Mouse (Mus musculus): ENCODE results near the gene Olfr159. TPM values are rescaled to one million over a fixed set of nuclear protein-coding genes. Genes with fewer than 3 reads are reported as not detected.

Gene Olfr159
- polyA plus RNA-seq (2012; rRNA removed): not detected in 2 replicates

DNA sequence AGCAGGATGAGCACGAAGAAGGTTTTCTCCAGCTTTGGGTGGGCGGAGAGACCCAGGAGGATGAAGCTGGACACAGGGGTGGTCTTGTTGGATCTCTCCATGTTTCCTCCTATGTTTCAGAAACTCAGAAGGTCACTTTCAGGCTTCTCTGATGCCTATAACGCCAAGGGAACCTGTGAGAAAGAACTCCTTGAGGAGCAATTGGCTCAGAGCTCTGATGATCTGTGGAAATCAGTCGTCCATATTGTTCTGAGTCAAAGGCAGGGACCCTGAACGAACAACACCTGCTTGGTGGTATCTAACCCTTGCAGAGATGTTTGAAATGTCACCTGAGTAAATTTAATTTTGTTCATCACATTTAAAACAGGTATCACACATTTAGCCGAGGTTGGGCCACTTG, at the start of gene Olfr159:
Olfr159 (minus strand) TSS at position 101 of the 400 bp plus-strand sequence.

DNA sequence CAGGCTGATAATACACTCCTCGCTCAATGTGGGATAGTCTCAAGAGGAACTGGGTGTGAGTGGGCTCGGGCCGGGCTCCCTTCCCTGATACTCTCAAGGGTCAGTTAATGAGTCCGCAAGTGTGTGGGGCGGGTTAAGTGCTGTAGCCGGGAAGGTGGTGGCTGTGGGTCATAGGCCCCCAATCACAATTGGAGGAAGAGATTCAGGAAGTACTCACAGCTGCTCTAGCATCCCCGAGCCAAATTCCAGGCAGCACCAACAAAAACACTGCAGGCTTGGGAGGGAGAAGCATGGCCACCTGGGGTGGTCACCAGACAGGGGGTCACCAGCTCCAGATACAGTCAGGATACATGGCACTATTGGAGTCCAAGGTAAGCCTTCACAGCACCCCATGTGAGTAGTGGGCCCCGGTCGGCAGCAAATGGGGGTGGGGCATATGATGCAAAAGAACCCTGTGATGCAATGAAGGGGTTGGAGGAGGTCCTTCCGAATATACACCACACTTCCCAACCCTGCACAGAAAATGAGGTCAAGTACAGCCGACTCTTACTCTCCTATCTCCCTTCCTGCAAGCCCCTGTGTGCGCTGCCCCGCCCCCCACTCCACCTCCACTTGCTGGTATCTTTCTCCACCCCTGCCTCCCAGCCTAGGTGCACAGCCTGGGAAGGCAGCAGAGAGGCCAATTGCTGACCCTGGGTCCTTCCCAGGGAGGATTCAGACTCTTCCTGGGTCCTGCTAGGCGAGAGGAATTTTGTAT, 40.8 kb downstream of the Olfr159 start, which contains the start of gene Spaar:
Spaar (plus strand) TSS at position 241 of the 757 bp plus-strand sequence.

DNA sequence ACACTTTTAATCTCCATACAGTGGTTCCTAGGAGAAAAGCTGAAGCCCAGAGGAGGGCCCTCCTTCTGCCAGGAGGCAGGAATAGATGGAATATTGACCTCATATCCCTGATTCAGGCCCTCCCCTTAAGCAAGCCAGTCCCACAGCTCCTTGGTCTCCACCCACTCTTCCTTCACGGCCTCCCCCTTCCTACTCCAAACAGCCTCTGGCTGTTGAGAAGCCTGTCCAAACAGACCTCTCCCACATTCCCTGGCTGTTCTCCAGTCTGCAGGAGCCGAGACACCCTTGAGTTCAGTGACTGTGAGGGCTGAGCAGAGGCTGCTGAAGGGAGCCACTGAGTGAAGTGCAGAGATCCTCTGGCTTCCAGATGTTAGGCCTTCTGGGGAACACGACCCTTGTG, 43.8 kb downstream of the Olfr159 start, which contains the start of gene Hrct1:
Hrct1 (plus strand) TSS at position 194 of the 400 bp plus-strand sequence.

Other genes with a start within 250 kb of the Olfr159 start
- gene Tpm2, start 247.2 kb downstream of the Olfr159 start, polyA plus RNA-seq (2012; rRNA removed): 105 and 120 TPM in 2 replicates
- gene Creb3, start 208.7 kb downstream of the Olfr159 start, polyA plus RNA-seq (2012; rRNA removed): 125 and 150 TPM in 2 replicates
- gene Tln1, start 208.3 kb downstream of the Olfr159 start, polyA plus RNA-seq (2012; rRNA removed): 193 and 213 TPM in 2 replicates
- gene Rgp1, start 192.3 kb downstream of the Olfr159 start, polyA plus RNA-seq (2012; rRNA removed): 70.8 and 74.5 TPM in 2 replicates
- gene Gba2, start 192.1 kb downstream of the Olfr159 start, polyA plus RNA-seq (2012; rRNA removed): 26.8 and 33.6 TPM in 2 replicates
- 0.63 and 1.5 TPM in 2 replicates for gene Msmp, start 186.5 kb downstream of the Olfr159 start, polyA plus RNA-seq (2012; rRNA removed)
- gene Npr2, start 139.1 kb downstream of the Olfr159 start, polyA plus RNA-seq (2012; rRNA removed): 113 and 117 TPM in 2 replicates
- gene Spag8, start 117.4 kb downstream of the Olfr159 start, polyA plus RNA-seq (2012; rRNA removed): 20.8 and 24.0 TPM in 2 replicates
- gene Hint2, start 114.5 kb downstream of the Olfr159 start, polyA plus RNA-seq (2012; rRNA removed): 65.2 and 84.4 TPM in 2 replicates
- gene Tmem8b, start 102.0 kb downstream of the Olfr159 start, polyA plus RNA-seq (2012; rRNA removed): 24.0 and 31.0 TPM in 2 replicates
- 0.05 TPM in 1 of 2 replicates, not detected in the other for gene Fam221b, start 101.9 kb downstream of the Olfr159 start, polyA plus RNA-seq (2012; rRNA removed)
- not detected in 2 replicates for gene Olfr70, start 70.2 kb downstream of the Olfr159 start, polyA plus RNA-seq (2012; rRNA removed)
- not detected in 2 replicates for gene Olfr71, start 60.8 kb downstream of the Olfr159 start, polyA plus RNA-seq (2012; rRNA removed)
- 4.2 and 5.3 TPM in 2 replicates for gene Hrct1, start 43.8 kb downstream of the Olfr159 start, polyA plus RNA-seq (2012; rRNA removed)
- 1.0 and 1.1 TPM in 2 replicates for gene Spaar, start 41.0 kb downstream of the Olfr159 start, polyA plus RNA-seq (2012; rRNA removed)
- not detected in 2 replicates for gene Olfr156, start 52.9 kb upstream of the Olfr159 start, polyA plus RNA-seq (2012; rRNA removed)
- not detected in 2 replicates for gene Olfr157, start 69.2 kb upstream of the Olfr159 start, polyA plus RNA-seq (2012; rRNA removed)
- gene Olfr155, start 80.6 kb upstream of the Olfr159 start, polyA plus RNA-seq (2012; rRNA removed): 0.12 TPM in 1 of 2 replicates, not detected in the other
- 22.1 and 22.2 TPM in 2 replicates for gene Reck, start 104.5 kb upstream of the Olfr159 start, polyA plus RNA-seq (2012; rRNA removed)
- 11.8 and 13.2 TPM in 2 replicates for gene Glipr2, start 186.4 kb upstream of the Olfr159 start, polyA plus RNA-seq (2012; rRNA removed)
- gene Ccin, start 212.5 kb upstream of the Olfr159 start, polyA plus RNA-seq (2012; rRNA removed): not detected in 2 replicates
- gene Clta, start 233.4 kb upstream of the Olfr159 start, polyA plus RNA-seq (2012; rRNA removed): 254 and 292 TPM in 2 replicates